Mouse (Mus musculus) stomach, postnatal 0 days (tissue): ENCODE measurements around the gene Slc27a5.

Experiments
- CTCF ChIP-seq: IDR thresholded peaks from 2 replicates; pipeline ENCODE4 v1.5.1; 2016; ENCODE audit warnings: antibody characterized with exemption, low read depth, mild to moderate bottlenecking, moderate library complexity
- EP300 ChIP-seq: optimal IDR thresholded peaks from 2 replicates; pipeline ENCODE3; 2016; ENCODE audit warnings: antibody characterized with exemption

GRCm38 (mm10) chr7:13043445-13044253 lies 45.7 kb upstream of the Slc27a5 start:
- TF ChIP-seq CTCF (0 out of 2 replicates have a peak, but pooled peaks have one; percentile 14), EP300 (no peak)
